Mouse (Mus musculus) stomach, embryonic 15.5 days (tissue): ENCODE results near the gene Tln2. TPM values are rescaled to one million over a fixed set of nuclear protein-coding genes. Genes with fewer than 3 reads are reported as not detected.

Source experiments
- ATAC-seq: fragments of 200-750 bp; cut with Nextera tagmentation; 2 replicates; pipeline ENCODE4 v1.8.0; 2017; ENCODE audit warnings: low read depth, moderate number of reproducible peaks, moderate TSS enrichment; ENCODE audit not compliant: insufficient read depth, low FRiP score
- H3K27ac ChIP-seq: fragments of 300-500 bp; sonication (generic); 2 replicates; pipeline ENCODE4 v1.5.1; 2015; ENCODE audit warnings: mild to moderate bottlenecking, inconsistent platforms
- H3K27me3 ChIP-seq: fragments of 300-500 bp; sonication (generic); replicated peaks from 2 replicates; pipeline ENCODE4 v1.6.1; 2015; ENCODE audit warnings: inconsistent platforms
- H3K36me3 ChIP-seq: fragments of 300-500 bp; sonication (generic); 2 replicates; pipeline ENCODE4 v1.6.1; 2015; ENCODE audit warnings: inconsistent platforms
- H3K4me1 ChIP-seq: fragments of 300-500 bp; sonication (generic); 2 replicates; pipeline ENCODE4 v1.6.1; 2015; ENCODE audit warnings: inconsistent platforms
- H3K4me2 ChIP-seq: fragments of 300-500 bp; sonication (generic); 2 replicates; pipeline ENCODE4 v1.6.1; 2015; ENCODE audit warnings: mild to moderate bottlenecking, inconsistent platforms
- H3K4me3 ChIP-seq: fragments of 300-500 bp; sonication (generic); replicated peaks from 2 replicates; pipeline ENCODE4 v1.5.1; 2015; ENCODE audit warnings: inconsistent platforms
- H3K9ac ChIP-seq: fragments of 300-500 bp; sonication (generic); 2 replicates; pipeline ENCODE4 v1.6.1; 2015; ENCODE audit warnings: inconsistent platforms
- H3K9me3 ChIP-seq: fragments of 300-500 bp; sonication (generic); 2 replicates; pipeline ENCODE4 v1.6.1; 2016; ENCODE audit warnings: inconsistent platforms
- WGBS: fragments of 180-500 bp; shearing (Covaris S2); methylation state at CpG from one replicate; pipeline ENCODE4 v1.1.7; 2015; 5-methylcytosine and 5-hydroxymethylcytosine counted together
- polyA plus RNA-seq: library from polyadenylated mRNA; unstranded; fragments of >200 nt; fragmentation: Nextera tagmentation; extraction: Ambion mirVana; gene quantifications from 2 replicates; pipeline ENCODE4 v1.2.1, GENCODE M21; 2015

Tln2 gene
- polyA plus RNA-seq, 1 experiment from 2014 or later, result 32.6 TPM

GRCm38 (mm10) chr9:67496368-67496767 lies 63.1 kb downstream of the Tln2 start:
- Histone ChIP-seq H3K4me3 (no peak overlapping the region), H3K4me2 (no peak overlapping the region), H3K4me1 (peaks cover 12% of the 10 kb centered on the region; the same call in 1 of the 2 replicates), H3K9me3 (no peaks in the 10 kb centered on the region), H3K27me3 (no peaks in the 10 kb centered on the region), H3K36me3 (no peaks in the 10 kb centered on the region), H3K9ac (no peak overlapping the region), H3K27ac (0 out of 2 replicates have a peak overlapping the region, but pooled peaks have one; percentile 7)
- 25% methylated on average over 2 of the region's 2 CpGs for WGBS
- no peak for ATAC-seq

- Histone ChIP-seq H3K27me3 (no peaks in the 10 kb centered on the region), H3K9ac (no peak overlapping the region), H3K4me2 (no peak overlapping the region), H3K9me3 (no peaks in the 10 kb centered on the region), H3K36me3 (no peaks in the 10 kb centered on the region), H3K4me1 (peaks cover 12% of the 10 kb centered on the region; the same call in 1 of the 2 replicates), H3K4me3 (no peak overlapping the region), H3K27ac (no peak overlapping the region)
- ATAC-seq, result no peak
- WGBS, result 36% methylated on average over 3 of the region's 3 CpGs
Observed at GRCm38 (mm10) chr9:67495350-67495749, 64.2 kb downstream of the Tln2 start.

- no peak for ATAC-seq
- Histone ChIP-seq H3K4me3 (no peak overlapping the region), H3K27me3 (no peaks in the 10 kb centered on the region), H3K9me3 (no peaks in the 10 kb centered on the region), H3K4me1 (peaks cover 12% of the 10 kb centered on the region; the same call in 1 of the 2 replicates), H3K27ac (no peak overlapping the region), H3K36me3 (no peaks in the 10 kb centered on the region), H3K4me2 (no peak overlapping the region), H3K9ac (no peak overlapping the region)
- WGBS, result 74% methylated on average over 8 of the region's 8 CpGs
Observed at GRCm38 (mm10) chr9:67493876-67494552, 65.5 kb downstream of the Tln2 start.

GRCm38 (mm10) chr9:67489370-67489769 lies 70.1 kb downstream of the Tln2 start:
- H3K27me3 ChIP-seq, result no peaks in the 10 kb centered on the region
- H3K9ac ChIP-seq, result no peak overlapping the region
- H3K27ac ChIP-seq, result no peak overlapping the region
- no peak overlapping the region for H3K4me3 ChIP-seq
- 75% methylated on average over 3 of the region's 3 CpGs for WGBS
- H3K4me1 ChIP-seq, result 0 out of 2 replicates have a peak, but pooled peaks cover 3% of the 10 kb centered on the region
- no peak for ATAC-seq
- H3K9me3 ChIP-seq, result no peaks in the 10 kb centered on the region
- no peak overlapping the region for H3K4me2 ChIP-seq
- no peaks in the 10 kb centered on the region for H3K36me3 ChIP-seq

- 72% methylated on average over 5 of the region's 5 CpGs for WGBS
- H3K4me1 ChIP-seq, result 0 out of 2 replicates have a peak, but pooled peaks cover 3% of the 10 kb centered on the region
- no peaks in the 10 kb centered on the region for H3K9me3 ChIP-seq
- no peaks in the 10 kb centered on the region for H3K27me3 ChIP-seq
- no peak overlapping the region for H3K4me2 ChIP-seq
- H3K36me3 ChIP-seq, result no peaks in the 10 kb centered on the region
- H3K4me3 ChIP-seq, result no peak overlapping the region
- no peak overlapping the region for H3K27ac ChIP-seq
- H3K9ac ChIP-seq, result no peak overlapping the region
- no peak for ATAC-seq
Observed at GRCm38 (mm10) chr9:67486621-67487020, 72.9 kb downstream of the Tln2 start.

- H3K4me3 ChIP-seq, result no peak overlapping the region
- H3K9ac ChIP-seq, result no peak overlapping the region
- WGBS, result 53% methylated on average over 15 of the region's 15 CpGs
- H3K27ac ChIP-seq, result peak overlapping the region; percentile 48; the same call in 1 of the 2 replicates
- no peaks in the 10 kb centered on the region for H3K9me3 ChIP-seq
- H3K27me3 ChIP-seq, result no peaks in the 10 kb centered on the region
- ATAC-seq, result peak; percentile 83
- 0 out of 2 replicates have a peak overlapping the region, but pooled peaks have one; percentile 19 for H3K4me2 ChIP-seq
- no peaks in the 10 kb centered on the region for H3K36me3 ChIP-seq
- H3K4me1 ChIP-seq, result 0 out of 2 replicates have a peak, but pooled peaks cover 3% of the 10 kb centered on the region
Observed at GRCm38 (mm10) chr9:67485169-67486072, 74.1 kb downstream of the Tln2 start.

GRCm38 (mm10) chr9:67482277-67482676 lies 77.2 kb downstream of the Tln2 start:
- no peak overlapping the region for H3K4me2 ChIP-seq
- no peaks in the 10 kb centered on the region for H3K36me3 ChIP-seq
- H3K27me3 ChIP-seq, result no peaks in the 10 kb centered on the region
- WGBS, result 79% methylated on average over 1 of the region's 1 CpGs
- no peak overlapping the region for H3K9ac ChIP-seq
- no peak overlapping the region for H3K27ac ChIP-seq
- no peaks in the 10 kb centered on the region for H3K9me3 ChIP-seq
- no peak for ATAC-seq
- H3K4me1 ChIP-seq, result 0 out of 2 replicates have a peak, but pooled peaks cover 3% of the 10 kb centered on the region
- H3K4me3 ChIP-seq, result no peak overlapping the region

- Histone ChIP-seq H3K4me3 (no peak overlapping the region), H3K9me3 (no peaks in the 10 kb centered on the region), H3K27ac (no peak overlapping the region), H3K9ac (no peak overlapping the region), H3K36me3 (no peaks in the 10 kb centered on the region), H3K4me1 (0 out of 2 replicates have a peak, but pooled peaks cover 3% of the 10 kb centered on the region), H3K27me3 (no peaks in the 10 kb centered on the region), H3K4me2 (no peak overlapping the region)
- 41% methylated on average over 1 of the region's 1 CpGs for WGBS
- no peak for ATAC-seq
Observed at GRCm38 (mm10) chr9:67481851-67482250, 77.7 kb downstream of the Tln2 start.

- WGBS, result 57% methylated on average over 3 of the region's 3 CpGs
- H3K4me2 ChIP-seq, result no peak overlapping the region
- H3K4me1 ChIP-seq, result no peaks in the 10 kb centered on the region
- H3K9me3 ChIP-seq, result no peaks in the 10 kb centered on the region
- no peak overlapping the region for H3K9ac ChIP-seq
- peak; percentile 58 for ATAC-seq
- H3K27ac ChIP-seq, result no peak overlapping the region
- H3K27me3 ChIP-seq, result no peaks in the 10 kb centered on the region
- no peak overlapping the region for H3K4me3 ChIP-seq
- no peaks in the 10 kb centered on the region for H3K36me3 ChIP-seq
Observed at GRCm38 (mm10) chr9:67477445-67477844, 82.1 kb downstream of the Tln2 start.

GRCm38 (mm10) chr9:67476184-67476583 lies 83.3 kb downstream of the Tln2 start:
- Histone ChIP-seq H3K4me3 (no peak overlapping the region), H3K4me1 (no peaks in the 10 kb centered on the region), H3K9ac (no peak overlapping the region), H3K4me2 (no peak overlapping the region), H3K27me3 (no peaks in the 10 kb centered on the region), H3K36me3 (no peaks in the 10 kb centered on the region), H3K27ac (no peak overlapping the region), H3K9me3 (no peaks in the 10 kb centered on the region)
- 95% methylated on average over 5 of the region's 5 CpGs for WGBS
- ATAC-seq, result no peak

- 50% methylated on average over 11 of the region's 11 CpGs for WGBS
- H3K4me2 ChIP-seq, result no peak overlapping the region
- H3K4me1 ChIP-seq, result 0 out of 2 replicates have a peak, but pooled peaks cover 2% of the 10 kb centered on the region
- no peak overlapping the region for H3K27ac ChIP-seq
- no peak overlapping the region for H3K9ac ChIP-seq
- H3K9me3 ChIP-seq, result no peaks in the 10 kb centered on the region
- no peaks in the 10 kb centered on the region for H3K36me3 ChIP-seq
- ATAC-seq, result no peak
- no peak overlapping the region for H3K4me3 ChIP-seq
- H3K27me3 ChIP-seq, result no peaks in the 10 kb centered on the region
Observed at GRCm38 (mm10) chr9:67463440-67464122, 95.9 kb downstream of the Tln2 start.
